ENCODE assay signal across 18 mouse cellular contexts in genomic region chr1:89007476-89007875, GRCm38 (mm10).
"Had no signal": no experiment of that assay in that cellular context is flagged by ENCODE, and none has a peak within 500 bp of the region (broad histone marks: within the 10 kb centered on the region; RNA-seq: fewer than 3 reads in every experiment).

No protein-coding gene starts in this region.

- H3K9ac ChIP-seq: limb, embryonic 13.5 days; liver, embryonic 12.5 days; liver, embryonic 15.5 days; lung, embryonic 15.5 days; stomach, embryonic 15.5 days had no signal

- DNase-seq: kidney, postnatal 25 days; layer of hippocampus, adult 9-11 months; liver; lung, adult 18-20 months; lung, postnatal 10 days; lung, postnatal 4 days; midbrain, embryonic 14.5 days; right cerebral cortex, postnatal 4 days; thymus, postnatal 36 days had no signal

- H3K9me3 ChIP-seq: limb, embryonic 10.5 days; limb, embryonic 13.5 days; liver, embryonic 12.5 days; lung, embryonic 15.5 days; stomach, embryonic 15.5 days had no signal

- H3K27ac ChIP-seq: kidney, postnatal 0 days; layer of hippocampus, adult 2 months; limb, embryonic 10.5 days; limb, embryonic 13.5 days; liver, embryonic 12.5 days; liver, embryonic 15.5 days; lung, embryonic 15.5 days; stomach, embryonic 15.5 days had no signal

- ATAC-seq: liver, embryonic 12.5 days had no signal

- H3K4me2 ChIP-seq: limb, embryonic 13.5 days; liver, embryonic 12.5 days; liver, embryonic 15.5 days; lung, embryonic 15.5 days; midbrain, embryonic 11.5 days; stomach, embryonic 15.5 days had no signal

- H3K36me3 ChIP-seq: limb, embryonic 10.5 days; limb, embryonic 13.5 days; liver, embryonic 12.5 days; liver, embryonic 15.5 days; lung, embryonic 15.5 days; stomach, embryonic 15.5 days had no signal

- H3K27me3 ChIP-seq: limb, embryonic 13.5 days; liver, embryonic 12.5 days; liver, embryonic 15.5 days; lung, embryonic 15.5 days; stomach, embryonic 15.5 days had no signal

- H3K4me3 ChIP-seq: layer of hippocampus, adult 2 months; limb, embryonic 10.5 days; limb, embryonic 13.5 days; liver, embryonic 12.5 days; liver, embryonic 15.5 days; lung, embryonic 15.5 days; stomach, embryonic 15.5 days had no signal

- H3K4me1 ChIP-seq: liver, embryonic 12.5 days; liver, embryonic 15.5 days; stomach, embryonic 15.5 days had no signal
